Mouse (Mus musculus) CH12.LX (cell line): ENCODE measurements around the gene Itga9. TPM values are rescaled to one million over a fixed set of nuclear protein-coding genes. Genes with fewer than 3 reads are reported as not detected.

Source experiments
- DNase-seq: peaks from one replicate; pipeline ENCODE4 v3.0.0-alpha.2; 2013; ENCODE audit errors: extremely low read depth
- H3K27ac ChIP-seq: 2 replicates; pipeline ENCODE4 v1.5.1; 2012; ENCODE audit warnings: low read depth, mild to moderate bottlenecking, control low read depth, moderate library complexity; ENCODE audit not compliant: insufficient read depth
- H3K27me3 ChIP-seq: replicated peaks from 2 replicates; pipeline ENCODE3; 2012; ENCODE audit warnings: inconsistent platforms
- H3K36me3 ChIP-seq, 2 experiments: replicated peaks in 1 of 2; 2 replicates each; pipeline versions ENCODE3 to v1.6.1; 2012; ENCODE audit warnings: inconsistent platforms in 1 of 2, low read length in 1 of 2, mild to moderate bottlenecking in 1 of 2, mixed read lengths in 1 of 2, moderate library complexity in 1 of 2; ENCODE audit not compliant: control insufficient read depth in 1 of 2, insufficient read depth in 1 of 2
- H3K4me1 ChIP-seq, 2 experiments: 2 replicates each; pipeline ENCODE4 v1.6.1; 2012; ENCODE audit warnings: inconsistent platforms in 1 of 2, moderate library complexity in 1 of 2; ENCODE audit not compliant: insufficient read depth in 2 of 2, control insufficient read depth in 1 of 2
- H3K4me2 ChIP-seq: 2 replicates; pipeline ENCODE4 v1.6.1; 2012; ENCODE audit warnings: low read depth, mild to moderate bottlenecking, control low read depth; ENCODE audit not compliant: poor library complexity, insufficient read depth, severe bottlenecking
- H3K4me3 ChIP-seq, 3 experiments: fragments of 150-350 bp in 1 of 3; sonication (generic) in 1 of 3; replicated peaks in 1 of 3; 2 replicates each; pipeline versions ENCODE3 to v1.5.1; 2011 to 2012; ENCODE audit warnings: low read depth in 2 of 3, low read length in 2 of 3, mild to moderate bottlenecking in 2 of 3, moderate library complexity in 2 of 3, control low read depth in 1 of 3, improper control_type of control experiment in 1 of 3, inconsistent platforms in 1 of 3, mixed read lengths in 1 of 3; ENCODE audit not compliant: poor library complexity in 1 of 3
- H3K79me2 ChIP-seq: replicated peaks from 2 replicates; pipeline ENCODE4 v1.6.1; 2012; ENCODE audit warnings: mild to moderate bottlenecking, moderate library complexity; ENCODE audit not compliant: control insufficient read depth, poor library complexity, insufficient read depth, severe bottlenecking; ENCODE audit errors: extremely low read depth
- H3K9ac ChIP-seq: 2 replicates; pipeline ENCODE4 v1.6.1; 2012; ENCODE audit warnings: low read depth, mild to moderate bottlenecking, control low read depth, moderate library complexity; ENCODE audit not compliant: insufficient read depth
- H3K9me3 ChIP-seq: replicated peaks from 2 replicates; pipeline ENCODE3; 2012; ENCODE audit warnings: low read length, inconsistent platforms, mixed read lengths
- CTCF ChIP-seq, 2 experiments: IDR thresholded peaks in 1 of 2; conservative IDR thresholded peaks in 1 of 2; 2 replicates each; pipeline ENCODE4 v1.5.1; 2011 to 2012; ENCODE audit warnings: low read depth in 2 of 2, low read length in 2 of 2, improper control_type of control experiment in 1 of 2, inconsistent platforms in 1 of 2, mild to moderate bottlenecking in 1 of 2, moderate library complexity in 1 of 2
- E2F4 ChIP-seq: IDR thresholded peaks from 2 replicates; pipeline ENCODE4 v1.6.1; 2011; ENCODE audit warnings: low read depth, low read length, improper control_type of control experiment; ENCODE audit not compliant: insufficient replicate concordance
- ELF1 ChIP-seq: IDR thresholded peaks from 2 replicates; pipeline ENCODE4 v1.6.1; 2014; ENCODE audit warnings: low read depth, mild to moderate bottlenecking, inconsistent platforms, low read length, improper control_type of control experiment
- EP300 ChIP-seq: IDR thresholded peaks from 2 replicates; pipeline ENCODE4 v1.6.1; 2011; ENCODE audit warnings: low read length, improper control_type of control experiment
- GABPA ChIP-seq: IDR thresholded peaks from 2 replicates; pipeline ENCODE4 v1.6.1; 2012; ENCODE audit warnings: low read depth, low read length, improper control_type of control experiment, inconsistent platforms; ENCODE audit not compliant: insufficient replicate concordance
- HCFC1 ChIP-seq: IDR thresholded peaks from 2 replicates; pipeline ENCODE4 v1.6.1; 2012; ENCODE audit warnings: low read depth, mild to moderate bottlenecking, inconsistent platforms, low read length, improper control_type of control experiment
- IRF4 ChIP-seq: IDR thresholded peaks from 2 replicates; pipeline ENCODE4 v1.6.1; 2014; ENCODE audit warnings: low read depth, mild to moderate bottlenecking, inconsistent platforms, low read length, improper control_type of control experiment
- JUN ChIP-seq: IDR thresholded peaks from 2 replicates; pipeline ENCODE4 v1.6.1; 2011; ENCODE audit warnings: low read depth, mild to moderate bottlenecking, low read length, improper control_type of control experiment, moderate library complexity; ENCODE audit not compliant: insufficient read depth
- JUND ChIP-seq: conservative IDR thresholded peaks from 2 replicates; pipeline ENCODE4 v1.6.1; 2011; ENCODE audit warnings: low read depth, low read length, improper control_type of control experiment
- MEF2A ChIP-seq: IDR thresholded peaks from 2 replicates; pipeline ENCODE4 v1.6.1; 2014; ENCODE audit warnings: low read depth, mild to moderate bottlenecking, inconsistent platforms, low read length, improper control_type of control experiment, borderline replicate concordance
- MXI1 ChIP-seq: IDR thresholded peaks from 2 replicates; pipeline ENCODE4 v1.6.1; 2011; ENCODE audit warnings: mild to moderate bottlenecking, low read depth, low read length, improper control_type of control experiment
- MYC ChIP-seq: IDR thresholded peaks from 2 replicates; pipeline ENCODE4 v1.6.1; 2011; ENCODE audit warnings: low read depth, mild to moderate bottlenecking, improper control_type of control experiment, low read length
- NELFE ChIP-seq: IDR thresholded peaks from 2 replicates; pipeline ENCODE4 v1.6.1; 2011; ENCODE audit warnings: low read depth, low read length, improper control_type of control experiment
- NRF1 ChIP-seq: IDR thresholded peaks from 2 replicates; pipeline ENCODE4 v1.6.1; 2014; ENCODE audit warnings: low read depth, mild to moderate bottlenecking, inconsistent platforms, low read length, improper control_type of control experiment, moderate library complexity
- RAD21 ChIP-seq: IDR thresholded peaks from 2 replicates; pipeline ENCODE4 v1.6.1; 2011; ENCODE audit warnings: low read depth, mild to moderate bottlenecking, low read length, improper control_type of control experiment, moderate library complexity
- RCOR1 ChIP-seq: conservative IDR thresholded peaks from 2 replicates; pipeline ENCODE4 v1.6.1; 2012; ENCODE audit warnings: low read depth, mild to moderate bottlenecking, inconsistent platforms, low read length, improper control_type of control experiment
- SMC3 ChIP-seq: IDR thresholded peaks from 2 replicates; pipeline ENCODE4 v1.6.1; 2011; ENCODE audit warnings: low read depth, low read length, improper control_type of control experiment
- TBP ChIP-seq: conservative IDR thresholded peaks from 2 replicates; pipeline ENCODE4 v1.6.1; 2011; ENCODE audit warnings: low read depth, low read length, improper control_type of control experiment
- TCF12 ChIP-seq: IDR thresholded peaks from 2 replicates; pipeline ENCODE4 v1.6.1; 2014; ENCODE audit warnings: low read depth, mild to moderate bottlenecking, inconsistent platforms, low read length, improper control_type of control experiment
- ZC3H11A ChIP-seq: IDR thresholded peaks from 2 replicates; pipeline ENCODE4 v1.6.1; 2012; ENCODE audit warnings: low read depth, mild to moderate bottlenecking, inconsistent platforms, low read length, improper control_type of control experiment
- ZNF384 ChIP-seq: IDR thresholded peaks from 2 replicates; pipeline ENCODE4 v1.6.1; 2012; ENCODE audit warnings: low read depth, low read length, improper control_type of control experiment, inconsistent platforms
- dilution Hi-C: fragments of 300-500 bp; cut with MboI; formaldehyde crosslinking; loops from 2 replicates; pipeline ENCODE4 v1.14.3; 2020; ENCODE audit warnings: low sequenced_read_pairs; ENCODE audit not compliant: extremely low pct_unique_long_range_greater_than_20kb, extremely low pct_ligation_motif_present
- in situ Hi-C: fragments of 300-500 bp; cut with MboI; formaldehyde crosslinking; loops from 3 replicates; pipeline ENCODE4 v1.14.3; 2019; ENCODE audit warnings: low sequenced_read_pairs, low pct_ligation_motif_present, low pct_unique_long_range_greater_than_20kb, mixed read lengths
- polyA plus RNA-seq: library from polyadenylated mRNA; unstranded; fragments of >175 nt; gene quantifications from 2 replicates; pipeline ENCODE4 v1.2.1, GENCODE M21; 2012; ENCODE audit warnings: low read depth; ENCODE audit not compliant: insufficient read length
- total RNA-seq, 2 experiments: library from RNA; depleted of rRNA; stranded (reverse); fragments of 300-350 nt in 1 of 2; fragments of >200 nt in 1 of 2; gene quantifications; 2 replicates each; pipeline ENCODE4 v1.2.3; 2012 to 2014

The Itga9 gene
- total and polyA plus RNA-seq, 3 experiments, result 0.19 TPM; not detected in 2

GRCm38 (mm10) chr9:118606817-118607371 is 404 bp downstream of the Itga9 start:
- no peak overlapping the region for H3K27ac ChIP-seq
- in situ Hi-C loops, result no loop called here
- no peaks in the 10 kb centered on the region for H3K9me3 ChIP-seq
- H3K36me3 ChIP-seq, result no peaks in the 10 kb centered on the region
- DNase-seq, result no peak
- no peak overlapping the region for H3K4me3 ChIP-seq
- no peak overlapping the region for H3K9ac ChIP-seq
- peaks cover 0 to 5% of the 10 kb centered on the region in 2 experiments; a peak in 2 of 4 replicates for H3K4me1 ChIP-seq
- TF ChIP-seq ZNF384 (no peak), JUND (no peak), SMC3 (no peak), JUN (no peak), MXI1 (no peak), CTCF (conservative IDR thresholded peaks at IDR 0.05 in 1 of 2, IDR thresholded peaks at IDR 0.05 in 1 of 2; ENCODE audit: low read depth in 2 of 2, low read length in 2 of 2) (no peak), EP300 (no peak), ELF1 (no peak), RCOR1 (no peak), ZC3H11A (no peak), TBP (no peak), NELFE (no peak), HCFC1 (no peak), GABPA (no peak), TCF12 (no peak), RAD21 (no peak), MYC (no peak), NRF1 (no peak), IRF4 (no peak), E2F4 (no peak)
- TF ChIP-seq, all 38 proteins: peak for 0
- H3K4me2 ChIP-seq, result no peak overlapping the region
- dilution Hi-C loops, result no loop called here
- peaks cover 13% of the 10 kb centered on the region for H3K27me3 ChIP-seq
- no peaks in the 10 kb centered on the region; the same call in 1 of the 2 replicates for H3K79me2 ChIP-seq

GRCm38 (mm10) chr9:118607701-118608401 is 1.4 kb downstream of the Itga9 start:
- Histone ChIP-seq H3K9me3 (no peaks in the 10 kb centered on the region), H3K4me1 (peaks cover 0 to 10% of the 10 kb centered on the region in 2 experiments; a peak in 2 of 4 replicates), H3K36me3 (no peaks in the 10 kb centered on the region), H3K27ac (no peak overlapping the region), H3K27me3 (peaks cover 15% of the 10 kb centered on the region), H3K9ac (no peak overlapping the region), H3K79me2 (no peaks in the 10 kb centered on the region; the same call in 1 of the 2 replicates), H3K4me3 (no peak overlapping the region), H3K4me2 (no peak overlapping the region)
- TF ChIP-seq MEF2A, result no peak
- no peak for TF ChIP-seq ZC3H11A
- TF ChIP-seq GABPA, result no peak
- in situ Hi-C loops (no loop called here), dilution Hi-C loops (no loop called here)
- DNase-seq, result no peak
